Mouse (Mus musculus): ENCODE results near the gene Bbs4. TPM values are rescaled to one million over a fixed set of nuclear protein-coding genes. Genes with fewer than 3 reads are reported as not detected.

The Bbs4 gene
- total RNA-seq (2014; rRNA removed; ENCODE audit: low replicate concordance): 1.7 and 3.1 TPM in 2 replicates
- polyA plus RNA-seq (2015; fragmentation: Nextera tagmentation; extraction: Ambion mirVana): 5.1 TPM in 2 replicates

DNA sequence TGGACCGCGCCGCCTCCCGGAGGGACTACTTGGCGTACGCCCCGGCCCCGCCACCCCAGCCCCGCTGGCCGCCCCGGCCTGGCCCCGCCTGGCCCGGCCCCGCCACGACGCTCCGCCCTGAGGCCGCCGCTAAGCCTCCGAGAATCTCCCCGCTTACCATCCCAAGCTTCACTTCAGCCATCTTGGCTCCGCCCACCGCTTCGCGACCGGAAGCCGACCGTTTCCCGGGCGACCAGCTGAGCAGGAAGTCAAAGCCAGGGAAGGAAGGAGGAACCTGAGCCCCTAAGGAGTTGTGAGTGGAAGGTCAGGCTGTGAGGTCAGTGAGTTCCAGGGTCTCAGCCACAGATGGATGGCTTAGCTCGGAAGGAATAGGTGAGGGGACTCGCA, at the start of gene Bbs4:
TSS of gene Bbs4 (minus strand) at position 256 of the 387 bp plus-strand sequence.
- WGBS: 0% methylated on average over 26 of the region's 32 CpGs
- DNase-seq (ENCODE audit: low spot score) (peak; percentile 92), ATAC-seq (ENCODE audit: insufficient read depth, low read depth) (peak; percentile 98)
- TF ChIP-seq EP300 (IDR thresholded peaks at IDR 0.05; ENCODE audit: low read depth) (no peak), CTCF (IDR thresholded peaks at IDR 0.05; ENCODE audit: low read depth) (no peak)
- Histone ChIP-seq H3K9ac (replicated peaks; ENCODE audit: low read depth, low read length) (peak within 1 kb of the TSS; percentile 63), H3K36me3 (replicated peaks; ENCODE audit: control insufficient read depth, insufficient read depth, low read length) (no peaks in the 10 kb centered on the region), H3K9me3 (replicated peaks; ENCODE audit: control insufficient read depth, low read length) (no peaks in the 10 kb centered on the region), H3K27ac (ENCODE audit: low read depth) (peak within 1 kb of the TSS; percentile 80), H3K4me2 (ENCODE audit: low read depth, low read length) (peak within 1 kb of the TSS; percentile 66), H3K27me3 (ENCODE audit: control insufficient read depth, insufficient read depth, low read length) (no peaks in the 10 kb centered on the region), H3K4me3 (ENCODE audit: low read depth, low read length) (peak within 1 kb of the TSS; percentile 67), H3K4me1 (ENCODE audit: control insufficient read depth, insufficient read depth) (0 out of 2 replicates have a peak, but pooled peaks cover 4% of the 10 kb centered on the region)

DNA sequence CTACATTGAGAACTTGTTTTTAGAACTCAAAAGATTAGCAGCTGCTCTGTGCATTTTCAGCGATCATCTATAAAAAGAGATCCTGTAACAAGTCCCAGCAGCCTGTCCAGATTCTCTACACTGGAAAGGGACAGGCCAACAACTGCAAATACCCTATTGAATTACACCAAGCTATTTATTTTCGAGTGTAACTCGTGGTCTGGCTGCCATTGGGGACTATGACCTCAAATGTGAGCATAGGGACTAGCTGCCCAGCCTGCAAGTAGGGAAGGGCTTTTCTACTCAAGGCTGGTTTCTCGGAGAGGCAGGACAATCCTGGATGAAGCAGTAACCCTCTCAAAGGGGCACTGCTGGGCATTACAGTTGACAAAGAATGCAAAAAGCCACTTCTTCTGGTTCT, 35.8 kb upstream of the Bbs4 start:
- no peak for DNase-seq (ENCODE audit: low spot score)

DNA sequence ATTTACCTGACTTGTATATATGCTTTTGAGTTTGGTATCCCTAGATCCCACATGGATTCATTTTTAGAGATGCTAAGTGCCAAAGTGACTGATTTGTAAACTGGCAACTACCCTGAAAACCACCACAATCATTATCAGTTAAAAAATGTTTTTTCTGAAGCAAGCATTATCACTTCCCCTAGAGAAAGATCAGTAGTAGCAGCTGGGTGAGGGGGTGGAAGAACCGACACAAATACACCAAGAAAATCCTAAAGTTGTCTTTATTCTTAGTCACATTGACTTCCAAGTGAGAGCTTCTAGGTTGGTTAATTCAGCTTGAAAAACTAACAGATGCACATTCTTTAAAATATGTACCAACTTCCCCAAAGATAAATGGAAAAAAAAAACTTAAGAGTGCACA, 35.0 kb upstream of the Bbs4 start:
- 72% methylated on average over 1 of the region's 1 CpGs for WGBS
- no peaks in the 10 kb centered on the region for H3K9me3 ChIP-seq (replicated peaks; ENCODE audit: control insufficient read depth, low read length)
- no peaks in the 10 kb centered on the region for H3K27me3 ChIP-seq (ENCODE audit: control insufficient read depth, insufficient read depth, low read length)
- H3K4me1 ChIP-seq (ENCODE audit: control insufficient read depth, insufficient read depth): no peaks in the 10 kb centered on the region
- H3K27ac ChIP-seq (ENCODE audit: low read depth): no peak overlapping the region
- DNase-seq (ENCODE audit: low spot score) (no peak), ATAC-seq (ENCODE audit: insufficient read depth, low read depth) (no peak)
- no peak overlapping the region for H3K9ac ChIP-seq (replicated peaks; ENCODE audit: low read depth, low read length)
- TF ChIP-seq CTCF (IDR thresholded peaks at IDR 0.05; ENCODE audit: low read depth) (no peak), EP300 (IDR thresholded peaks at IDR 0.05; ENCODE audit: low read depth) (no peak)
- peaks cover 32% of the 10 kb centered on the region for H3K36me3 ChIP-seq (replicated peaks; ENCODE audit: control insufficient read depth, insufficient read depth, low read length)
- H3K4me2 ChIP-seq (ENCODE audit: low read depth, low read length): no peak overlapping the region
- H3K4me3 ChIP-seq (ENCODE audit: low read depth, low read length): no peak overlapping the region

More for the DNA sequence above, 35.8 kb upstream of the Bbs4 start:
- ATAC-seq (ENCODE audit: insufficient read depth, low read depth): no peak
- WGBS: 86% methylated on average over 4 of the region's 4 CpGs
- Histone ChIP-seq H3K4me1 (ENCODE audit: control insufficient read depth, insufficient read depth) (no peaks in the 10 kb centered on the region), H3K36me3 (replicated peaks; ENCODE audit: control insufficient read depth, insufficient read depth, low read length) (peaks cover 39% of the 10 kb centered on the region), H3K9me3 (replicated peaks; ENCODE audit: control insufficient read depth, low read length) (no peaks in the 10 kb centered on the region), H3K4me2 (ENCODE audit: low read depth, low read length) (no peak overlapping the region), H3K27me3 (ENCODE audit: control insufficient read depth, insufficient read depth, low read length) (no peaks in the 10 kb centered on the region), H3K4me3 (ENCODE audit: low read depth, low read length) (no peak overlapping the region), H3K9ac (replicated peaks; ENCODE audit: low read depth, low read length) (no peak overlapping the region), H3K27ac (ENCODE audit: low read depth) (no peak overlapping the region)
- TF ChIP-seq CTCF (IDR thresholded peaks at IDR 0.05; ENCODE audit: low read depth): no peak
- TF ChIP-seq EP300 (IDR thresholded peaks at IDR 0.05; ENCODE audit: low read depth): no peak

DNA sequence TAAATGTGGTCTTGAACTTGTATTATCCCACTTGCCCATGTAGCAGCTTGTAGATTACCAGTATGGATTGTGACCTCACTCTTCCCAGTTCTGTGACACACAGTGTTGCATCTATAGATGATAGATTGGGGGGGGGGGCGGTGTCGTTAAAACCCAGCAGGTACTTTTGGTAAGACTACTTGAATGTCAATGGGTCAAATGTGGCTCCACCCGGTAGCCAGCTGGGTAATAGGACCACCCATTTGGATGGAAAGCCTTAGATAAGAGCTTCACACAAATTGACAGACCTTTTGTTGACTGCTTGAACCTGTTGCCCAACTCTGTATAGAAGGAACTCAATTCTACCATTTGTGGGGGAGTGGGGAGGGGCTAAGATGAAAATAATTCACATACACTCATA, 34.2 kb upstream of the Bbs4 start:
- no peak for ATAC-seq (ENCODE audit: insufficient read depth, low read depth)
- TF ChIP-seq CTCF (IDR thresholded peaks at IDR 0.05; ENCODE audit: low read depth): no peak
- TF ChIP-seq EP300 (IDR thresholded peaks at IDR 0.05; ENCODE audit: low read depth): no peak
- no peak for DNase-seq (ENCODE audit: low spot score)
- Histone ChIP-seq H3K27ac (ENCODE audit: low read depth) (no peak overlapping the region), H3K9me3 (replicated peaks; ENCODE audit: control insufficient read depth, low read length) (no peaks in the 10 kb centered on the region), H3K4me1 (ENCODE audit: control insufficient read depth, insufficient read depth) (no peaks in the 10 kb centered on the region), H3K9ac (replicated peaks; ENCODE audit: low read depth, low read length) (no peak overlapping the region), H3K36me3 (replicated peaks; ENCODE audit: control insufficient read depth, insufficient read depth, low read length) (peaks cover 23% of the 10 kb centered on the region), H3K4me2 (ENCODE audit: low read depth, low read length) (no peak overlapping the region), H3K27me3 (ENCODE audit: control insufficient read depth, insufficient read depth, low read length) (no peaks in the 10 kb centered on the region), H3K4me3 (ENCODE audit: low read depth, low read length) (no peak overlapping the region)
- 56% methylated on average over 3 of the region's 3 CpGs for WGBS

DNA sequence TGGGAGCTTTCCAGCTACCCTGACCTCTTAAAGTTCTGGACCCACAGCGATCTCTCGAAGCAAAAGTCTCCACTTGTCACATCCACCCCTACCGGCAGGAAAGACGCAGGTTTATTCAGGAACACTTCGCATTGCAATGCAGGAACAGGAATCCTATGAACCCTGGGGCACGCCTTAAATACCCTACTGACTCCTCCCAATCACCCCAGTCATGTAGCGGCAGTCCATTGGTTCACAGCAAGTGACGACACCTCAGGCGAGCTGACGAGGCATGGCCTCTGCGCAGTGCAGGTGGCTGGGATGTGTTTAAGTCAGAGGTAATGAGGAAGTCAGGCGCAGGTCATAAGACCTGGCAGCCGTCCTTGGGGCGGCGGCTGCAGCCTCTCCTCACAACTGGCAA, 22.3 kb upstream of the Bbs4 start:
- 88% methylated on average over 15 of the region's 15 CpGs for WGBS

DNA sequence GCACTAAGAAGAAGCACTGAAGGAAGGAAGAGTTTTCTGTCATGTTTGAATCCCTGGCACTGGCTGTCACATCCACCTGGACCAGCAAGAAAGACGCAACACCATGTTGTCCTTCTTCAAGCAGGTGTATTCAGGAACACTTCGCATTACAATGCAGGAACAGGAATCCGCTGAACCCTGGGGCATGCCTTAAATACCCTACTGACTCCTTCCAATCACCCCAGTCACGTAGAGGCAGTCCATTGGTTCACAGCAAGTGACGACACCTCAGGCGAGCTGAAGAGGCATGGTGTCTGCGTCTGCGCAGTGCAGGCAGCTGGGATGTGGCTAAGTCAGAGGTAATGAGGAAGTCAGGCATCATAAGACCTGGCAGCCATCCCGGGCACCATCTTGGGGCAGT, 16.3 kb upstream of the Bbs4 start:
- Histone ChIP-seq H3K27me3 (ENCODE audit: control insufficient read depth, insufficient read depth, low read length) (no peaks in the 10 kb centered on the region), H3K27ac (ENCODE audit: low read depth) (no peak overlapping the region), H3K4me1 (ENCODE audit: control insufficient read depth, insufficient read depth) (no peaks in the 10 kb centered on the region), H3K9ac (replicated peaks; ENCODE audit: low read depth, low read length) (no peak overlapping the region), H3K9me3 (replicated peaks; ENCODE audit: control insufficient read depth, low read length) (no peaks in the 10 kb centered on the region), H3K4me2 (ENCODE audit: low read depth, low read length) (no peak overlapping the region), H3K4me3 (ENCODE audit: low read depth, low read length) (no peak overlapping the region), H3K36me3 (replicated peaks; ENCODE audit: control insufficient read depth, insufficient read depth, low read length) (no peaks in the 10 kb centered on the region)
- WGBS: 86% methylated on average over 9 of the region's 9 CpGs
- TF ChIP-seq CTCF (IDR thresholded peaks at IDR 0.05; ENCODE audit: low read depth) (no peak), EP300 (IDR thresholded peaks at IDR 0.05; ENCODE audit: low read depth) (no peak)
- DNase-seq (ENCODE audit: low spot score): no peak
- no peak for ATAC-seq (ENCODE audit: insufficient read depth, low read depth)

More for the DNA sequence above, 22.3 kb upstream of the Bbs4 start:
- no peaks in the 10 kb centered on the region for H3K36me3 ChIP-seq (replicated peaks; ENCODE audit: control insufficient read depth, insufficient read depth, low read length)
- DNase-seq (ENCODE audit: low spot score) (no peak), ATAC-seq (ENCODE audit: insufficient read depth, low read depth) (no peak)
- H3K4me3 ChIP-seq (ENCODE audit: low read depth, low read length): no peak overlapping the region
- no peaks in the 10 kb centered on the region for H3K27me3 ChIP-seq (ENCODE audit: control insufficient read depth, insufficient read depth, low read length)
- no peaks in the 10 kb centered on the region for H3K9me3 ChIP-seq (replicated peaks; ENCODE audit: control insufficient read depth, low read length)
- H3K4me2 ChIP-seq (ENCODE audit: low read depth, low read length): no peak overlapping the region
- H3K27ac ChIP-seq (ENCODE audit: low read depth): no peak overlapping the region
- H3K9ac ChIP-seq (replicated peaks; ENCODE audit: low read depth, low read length): no peak overlapping the region
- H3K4me1 ChIP-seq (ENCODE audit: control insufficient read depth, insufficient read depth): no peaks in the 10 kb centered on the region
- TF ChIP-seq EP300 (IDR thresholded peaks at IDR 0.05; ENCODE audit: low read depth): no peak
- TF ChIP-seq CTCF (IDR thresholded peaks at IDR 0.05; ENCODE audit: low read depth): no peak
